Mouse (Mus musculus): Measurements from ENCODE around the gene Txlnb. TPM values are rescaled to one million over a fixed set of nuclear protein-coding genes. Genes with fewer than 3 reads are reported as not detected.

Txlnb gene
- polyA plus RNA-seq (2015; fragmentation: Nextera tagmentation; extraction: Ambion mirVana): 0.27 and 0.55 TPM in 2 replicates

DNA sequence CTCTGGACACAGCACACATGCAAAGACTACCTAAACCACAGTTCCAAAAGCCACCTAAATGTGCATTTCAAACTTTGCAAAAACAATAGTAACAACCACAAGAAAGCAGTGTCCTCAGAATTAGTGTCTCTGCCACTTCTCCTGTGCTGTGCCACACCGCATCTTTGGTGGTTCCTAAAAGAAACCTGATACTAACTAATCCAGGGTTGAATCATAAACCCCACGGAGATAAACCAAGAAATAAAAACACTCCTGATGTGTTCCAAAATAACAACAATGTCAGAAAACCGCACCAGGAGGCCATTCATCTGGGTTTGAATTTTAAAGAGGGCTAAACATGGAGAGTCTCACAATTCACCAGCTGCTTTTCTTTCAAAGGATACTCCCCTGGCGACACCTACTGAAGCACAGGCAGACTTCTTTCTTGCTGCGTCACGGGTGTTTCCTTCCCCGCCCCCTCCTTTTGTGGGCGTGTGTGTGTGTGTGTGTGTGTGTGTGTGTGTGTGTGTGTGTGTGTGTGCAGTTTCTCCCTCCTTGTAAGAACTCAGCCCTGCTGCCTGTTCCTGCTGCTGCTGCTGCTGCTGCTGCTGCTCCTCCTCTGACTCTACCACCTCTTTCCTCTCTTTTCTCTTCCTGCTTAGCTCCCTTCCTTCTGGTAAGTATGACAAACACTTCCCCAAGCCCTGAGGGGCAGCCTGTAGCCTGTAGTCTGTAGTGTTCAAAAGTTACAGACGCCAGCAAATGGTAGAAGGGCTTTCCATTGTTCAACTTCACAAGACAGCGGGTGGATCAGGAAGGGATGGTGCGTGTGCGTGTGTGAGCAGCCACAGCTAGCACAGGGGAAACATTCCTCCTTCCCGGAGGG, at the start of gene Txlnb:
Txlnb (plus strand) TSS at position 460 of the 865 bp plus-strand sequence.

Other genes starting within 250 kb of the Txlnb start
- 15.6 and 17.6 TPM in 2 replicates for gene Cited2, start 73.0 kb upstream of the Txlnb start, polyA plus RNA-seq (2015; fragmentation: Nextera tagmentation; extraction: Ambion mirVana)
- gene Heca, start 151.8 kb downstream of the Txlnb start, polyA plus RNA-seq (2015; fragmentation: Nextera tagmentation; extraction: Ambion mirVana): 5.2 and 6.4 TPM in 2 replicates
- gene Abracl, start 227.1 kb downstream of the Txlnb start, polyA plus RNA-seq (2015; fragmentation: Nextera tagmentation; extraction: Ambion mirVana): 197 and 269 TPM in 2 replicates

All from urinary bladder, postnatal 0 days (tissue).